ENCODE assay signal across 1 mouse cellular context in the genomic region with DNA sequence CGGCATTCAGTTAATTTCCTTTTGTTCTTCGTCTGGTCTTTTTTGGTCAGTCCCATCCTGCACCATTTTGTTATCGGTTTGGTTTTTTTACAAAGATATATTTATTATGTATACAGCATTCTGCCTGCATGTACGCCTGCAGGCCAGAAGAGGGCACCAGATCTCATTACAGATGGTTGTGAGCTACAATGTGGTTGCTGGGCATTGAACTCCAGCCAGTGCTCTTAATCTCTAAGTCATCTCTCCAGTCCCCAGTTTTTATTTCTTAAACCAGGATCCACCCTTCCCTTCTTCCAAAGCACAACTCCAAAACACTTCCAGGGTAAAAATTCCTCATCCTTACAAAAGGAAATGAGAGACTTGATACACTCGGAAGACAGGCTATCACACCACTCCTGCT.
TF ChIP-seq lines count a peak whose summit lies in the region.

No protein-coding gene starts in this region.

TF ChIP-seq in CH12.LX, 34 proteins besides CTCF, POLR2A, EP300 and RAD21 (continued from another document):
- TF ChIP-seq NELFE (IDR thresholded peaks at IDR 0.05; ENCODE audit: low read depth, low read length) (no peak), MYC (IDR thresholded peaks at IDR 0.05; ENCODE audit: low read depth, low read length) (0 out of 2 replicates have a peak, but pooled peaks have one; percentile 61)
TF ChIP-seq in CH12.LX: peak in this region for 2.
